Mouse (Mus musculus): ENCODE data around the gene Stac2. TPM values are rescaled to one million over a fixed set of nuclear protein-coding genes. Genes with fewer than 3 reads are reported as not detected.

Stac2 gene
- total RNA-seq, 2 experiments from 2014 or later = 0.13 TPM; not detected in 1

DNA sequence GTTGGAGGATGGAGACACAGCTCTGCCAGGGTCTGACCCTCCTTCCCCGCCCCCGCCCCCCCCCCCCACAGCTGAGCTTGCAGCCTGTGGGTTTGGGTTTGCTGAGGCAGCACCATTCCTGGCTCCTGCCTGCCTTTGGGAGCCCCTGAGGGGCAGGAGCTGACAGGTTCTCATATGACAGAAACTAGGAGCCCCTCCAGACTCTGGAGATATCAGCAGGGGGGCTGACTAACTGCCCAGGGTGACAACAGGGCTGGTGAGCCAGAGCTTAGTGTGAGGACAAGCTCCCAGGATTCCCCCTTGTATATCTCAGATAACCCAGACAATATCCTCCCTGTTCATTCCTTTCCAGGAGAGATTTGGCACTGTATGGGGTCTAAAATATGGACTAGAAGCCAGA is 2.3 kb downstream of the Stac2 start:
- DNase-seq = no peak

DNA sequence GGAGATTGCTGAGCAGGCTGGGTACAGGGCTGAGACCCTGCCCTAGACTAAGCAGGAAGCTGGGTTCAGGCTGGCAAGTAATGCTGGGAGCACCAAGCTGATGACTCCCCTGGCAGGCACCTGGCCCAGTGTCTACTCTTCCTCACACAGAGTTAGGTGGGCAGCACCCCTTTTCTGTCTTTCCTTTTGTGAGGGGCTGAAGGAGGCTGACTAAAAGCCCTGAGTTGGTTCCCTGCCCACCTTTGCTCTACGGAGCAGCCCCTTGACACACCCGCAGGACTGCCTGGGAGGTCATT is 2.8 kb downstream of the Stac2 start:
- DNase-seq = no peak

DNA sequence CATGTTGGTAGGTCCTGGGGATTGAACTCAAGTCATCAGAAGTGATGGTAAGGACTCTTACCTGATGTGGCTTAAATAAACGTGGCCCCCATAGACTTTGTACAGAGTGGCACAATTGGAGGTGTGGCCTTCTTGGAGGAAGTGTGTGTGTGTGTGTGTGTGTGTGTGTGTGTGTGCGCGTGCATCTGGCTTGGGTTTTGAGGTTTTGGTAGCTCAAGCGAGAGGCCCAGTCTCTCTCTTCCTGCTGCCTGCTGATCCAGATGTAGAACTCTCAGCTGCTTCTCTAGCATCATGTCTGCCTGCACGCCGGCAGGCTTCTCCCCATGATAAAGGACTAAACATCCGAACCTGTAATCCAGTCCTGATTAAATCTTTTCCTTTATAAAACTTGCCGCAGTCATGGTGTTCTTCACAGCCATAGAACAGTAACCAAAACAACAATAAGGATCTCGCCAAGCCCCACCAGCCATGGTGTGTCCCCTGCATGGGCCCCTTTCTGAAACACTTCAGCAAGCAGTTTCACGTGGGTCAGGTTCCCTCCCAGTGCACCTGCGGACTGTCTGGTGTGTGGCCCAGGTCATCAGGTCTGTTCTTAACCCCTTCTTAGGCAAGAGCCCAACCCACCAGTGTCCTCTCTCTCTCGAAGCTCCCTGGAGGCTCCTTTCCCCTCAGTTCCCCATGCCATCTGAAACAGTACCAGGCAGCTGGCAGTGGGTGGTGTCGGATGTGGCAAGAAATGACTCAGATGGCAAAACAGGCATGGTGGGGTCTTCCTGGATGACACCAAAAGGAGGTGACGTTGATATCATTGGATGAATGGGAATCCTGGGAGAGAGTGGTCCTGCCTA is 3.4 kb downstream of the Stac2 start:
- no peak for DNase-seq

DNA sequence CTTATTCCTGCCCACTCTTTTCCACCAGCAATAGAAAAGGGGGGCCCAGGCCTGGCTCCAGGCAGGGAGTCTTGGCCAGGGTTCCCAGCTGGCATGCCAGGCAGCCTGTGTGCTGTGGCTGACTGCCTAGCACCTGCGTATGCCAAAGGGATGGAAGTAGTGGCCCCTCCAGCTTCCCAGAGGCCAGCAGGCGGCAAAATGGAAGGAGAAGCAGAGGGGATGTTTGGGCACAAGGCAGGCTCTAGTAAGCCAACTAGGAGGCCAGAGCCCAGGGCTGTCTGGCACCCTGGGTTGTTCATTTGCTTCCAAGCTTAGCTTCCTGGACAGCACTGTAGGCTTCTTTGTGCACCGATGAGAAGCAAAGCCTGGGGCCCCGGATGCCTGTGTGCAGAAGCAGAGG is 5.5 kb downstream of the Stac2 start:
- DNase-seq = no peak

DNA sequence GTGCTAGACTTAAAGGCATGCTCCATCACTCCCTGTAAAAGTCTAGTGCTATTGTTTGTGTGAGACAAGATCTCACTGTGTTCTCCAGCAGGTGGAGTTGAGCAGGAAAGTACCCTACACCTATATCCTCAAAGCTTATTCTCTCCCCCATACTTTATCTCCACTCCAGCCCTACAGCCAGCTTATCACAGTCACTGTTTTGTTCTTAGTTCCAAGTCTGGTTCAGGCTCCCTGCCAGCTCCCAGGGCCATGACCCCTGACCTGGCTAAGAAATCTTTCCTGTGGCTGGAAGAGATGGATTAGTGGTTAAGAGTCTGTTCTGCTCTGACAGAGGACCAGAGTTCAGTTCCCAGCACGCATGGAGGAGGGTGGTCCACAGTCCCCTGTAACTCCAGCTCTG is 6.8 kb downstream of the Stac2 start:
- no peak for DNase-seq

DNA sequence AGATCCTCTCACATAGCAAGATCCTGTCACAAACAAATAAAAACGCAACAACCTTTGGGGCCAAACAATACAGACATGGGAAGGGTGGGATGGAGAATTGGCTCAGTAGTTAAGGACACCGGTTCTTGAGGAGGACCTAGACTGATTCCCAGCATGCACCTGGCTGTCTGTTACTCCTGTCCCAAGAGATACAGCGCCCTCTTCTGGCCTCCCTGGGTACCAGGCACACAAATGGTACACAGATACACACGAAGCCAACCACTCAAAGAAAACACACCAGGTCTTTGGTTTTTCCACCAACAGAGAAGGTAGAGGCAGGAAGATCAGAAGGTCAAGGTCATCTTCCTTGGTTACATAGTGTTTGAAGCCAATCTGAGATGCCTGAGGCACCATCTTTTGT is 7.7 kb downstream of the Stac2 start:
- DNase-seq = no peak

DNA sequence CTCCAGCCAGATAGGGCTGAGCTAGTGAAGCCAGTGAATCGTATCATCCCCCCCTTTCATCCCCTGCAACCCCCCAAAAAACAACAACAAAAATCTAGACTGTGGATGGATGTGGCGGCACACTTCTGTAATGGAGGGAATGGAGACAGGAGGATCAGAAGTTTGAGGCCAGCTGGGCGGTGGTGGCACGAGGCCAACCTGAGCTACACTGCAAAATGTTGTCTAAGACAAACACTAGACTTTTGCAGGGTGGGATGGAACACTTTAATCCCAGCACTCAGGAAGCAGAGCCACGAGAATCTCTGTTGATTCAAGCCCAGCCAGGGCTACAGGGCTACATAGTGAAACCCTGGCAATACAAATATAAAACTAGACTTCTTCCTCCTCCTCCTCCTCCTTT is 9.2 kb downstream of the Stac2 start:
- DNase-seq = no peak

DNA sequence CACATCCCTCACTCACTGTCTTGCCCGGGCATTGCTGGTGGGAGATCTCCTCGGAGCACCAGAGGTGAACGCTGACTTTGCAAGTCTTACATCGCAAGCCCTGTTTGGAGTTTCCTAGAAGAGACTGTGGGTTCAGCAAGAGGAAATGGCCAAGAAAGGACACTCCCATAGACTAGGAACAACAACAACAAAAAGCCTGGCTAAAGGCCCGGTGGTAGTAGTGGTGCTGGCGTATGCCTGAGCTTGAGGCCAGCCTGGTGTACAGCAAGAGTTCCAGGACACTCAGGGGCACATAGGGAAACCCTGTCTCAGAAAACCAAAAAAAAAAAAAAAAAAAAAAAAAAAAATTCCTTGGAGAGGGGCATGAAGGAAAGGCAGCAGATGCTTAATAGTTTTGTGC is 10.5 kb downstream of the Stac2 start:
- no peak for DNase-seq

DNA sequence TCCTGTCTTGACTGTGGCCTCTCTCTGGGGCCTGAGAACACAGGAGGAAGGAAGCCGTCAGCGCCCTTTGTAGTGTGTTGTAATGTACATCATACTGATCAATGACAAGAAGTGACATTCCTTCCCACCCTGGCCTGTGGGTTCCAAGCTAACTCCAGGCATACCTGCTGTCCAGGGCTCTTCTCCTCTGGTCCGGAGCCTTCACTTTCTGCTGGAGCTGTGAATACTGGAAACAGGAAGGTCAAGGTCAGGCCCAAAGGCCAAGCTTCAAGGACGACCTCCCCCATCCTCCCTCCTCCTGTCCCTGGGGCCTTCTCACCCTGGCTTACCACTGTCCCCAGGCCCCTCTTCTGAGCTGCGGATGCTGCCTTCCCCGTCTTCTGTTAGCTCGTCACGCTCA is 12.3 kb downstream of the Stac2 start:
- DNase-seq = no peak

DNA sequence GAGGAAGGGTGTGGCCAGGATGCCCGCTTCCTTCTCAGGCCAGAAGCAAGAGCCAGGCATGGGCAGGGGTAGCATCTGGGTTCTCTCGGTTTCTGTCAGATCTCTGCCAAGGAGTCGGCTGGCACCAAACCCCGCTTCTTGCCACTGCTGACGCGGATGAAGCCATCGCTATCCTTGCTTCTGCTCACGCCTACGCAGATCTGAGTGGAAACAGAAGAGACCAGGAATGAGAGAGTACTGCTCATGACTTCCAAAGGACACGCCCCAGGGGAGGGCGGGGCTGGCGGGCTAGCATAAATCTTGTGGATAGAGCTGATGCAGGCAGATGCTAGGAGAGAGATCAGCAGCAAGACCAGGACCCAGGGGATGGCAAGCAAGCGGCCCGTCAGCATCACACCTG is 15.4 kb downstream of the Stac2 start:
- no peak for DNase-seq

DNA sequence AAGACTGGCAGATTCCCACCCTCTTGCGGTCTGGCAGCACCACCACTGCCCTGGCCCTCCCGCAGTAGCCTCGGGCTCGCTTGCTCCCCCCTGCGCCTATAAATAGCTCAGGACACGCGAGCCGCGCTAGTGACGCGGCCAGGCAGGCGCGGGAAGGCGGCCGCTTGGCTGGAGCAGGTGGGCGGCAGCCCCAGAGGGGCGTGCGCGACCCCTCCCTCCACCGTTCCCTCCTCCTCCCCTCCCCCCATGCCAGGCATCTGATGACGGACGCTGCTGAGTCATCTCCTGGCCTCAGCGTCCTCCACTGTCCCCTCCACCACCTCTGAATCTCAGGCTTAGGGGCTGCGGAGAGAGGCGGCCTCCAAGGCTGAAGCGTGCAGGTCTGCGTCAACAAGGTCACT is 17.3 kb downstream of the Stac2 start:
- peak; percentile 49 for DNase-seq

DNA sequence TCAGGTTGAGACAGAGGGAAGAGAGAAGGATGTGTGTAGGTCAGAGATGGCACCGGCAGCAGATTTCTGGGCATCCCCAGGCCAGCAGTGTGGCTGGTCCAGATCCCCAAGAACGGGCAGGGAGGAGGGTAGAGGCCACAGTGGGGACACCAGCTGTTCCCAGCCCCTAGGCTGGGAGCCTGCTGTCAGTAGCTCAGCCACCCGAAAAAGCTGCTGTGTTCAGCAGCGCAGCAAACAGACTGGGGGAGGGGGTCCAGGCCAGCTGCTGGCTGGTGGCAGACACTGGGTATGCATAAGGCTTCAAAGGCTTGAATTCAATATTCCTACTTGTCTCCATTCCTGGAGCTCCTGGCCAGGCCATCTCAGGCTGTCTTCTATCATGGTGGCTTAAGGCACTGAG is 18.4 kb downstream of the Stac2 start:
- no peak for DNase-seq

DNA sequence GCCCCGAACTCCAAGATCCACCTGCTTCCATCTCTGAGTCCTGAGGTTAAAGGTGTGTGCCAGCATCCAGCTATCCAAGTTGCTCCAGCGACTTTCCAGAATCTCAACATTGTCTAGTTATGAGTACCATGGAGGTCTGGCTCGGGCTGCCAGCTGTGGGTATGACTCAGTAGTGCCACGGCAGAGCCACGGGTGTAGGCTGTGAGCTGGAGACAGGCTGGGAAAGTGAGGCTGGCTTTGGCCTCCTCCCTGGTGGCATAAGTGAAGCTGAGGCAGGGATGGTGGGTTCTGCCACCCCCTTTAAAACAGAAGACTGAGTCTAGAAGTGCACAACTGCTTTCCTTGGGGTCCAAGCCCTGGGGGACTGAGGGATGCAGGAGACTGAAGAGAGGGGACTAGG is 19.2 kb downstream of the Stac2 start:
- no peak for DNase-seq

DNA sequence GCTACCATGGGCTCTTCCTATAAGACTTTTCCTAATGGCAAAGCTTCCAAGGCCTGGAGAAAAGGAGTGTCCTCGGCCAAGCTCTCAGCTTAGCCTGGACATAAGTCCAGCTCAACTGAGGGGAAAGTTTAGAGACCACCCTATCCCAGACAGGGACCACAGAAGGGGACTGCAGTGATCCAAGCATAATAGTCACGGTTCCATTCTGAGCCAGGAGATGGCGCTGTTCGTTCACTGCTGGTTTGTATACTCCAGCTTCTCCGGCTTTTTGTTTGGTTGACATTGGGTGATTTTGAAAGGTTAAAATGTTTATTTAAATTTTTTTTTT is 21.9 kb downstream of the Stac2 start:
- no peak for DNase-seq

DNA sequence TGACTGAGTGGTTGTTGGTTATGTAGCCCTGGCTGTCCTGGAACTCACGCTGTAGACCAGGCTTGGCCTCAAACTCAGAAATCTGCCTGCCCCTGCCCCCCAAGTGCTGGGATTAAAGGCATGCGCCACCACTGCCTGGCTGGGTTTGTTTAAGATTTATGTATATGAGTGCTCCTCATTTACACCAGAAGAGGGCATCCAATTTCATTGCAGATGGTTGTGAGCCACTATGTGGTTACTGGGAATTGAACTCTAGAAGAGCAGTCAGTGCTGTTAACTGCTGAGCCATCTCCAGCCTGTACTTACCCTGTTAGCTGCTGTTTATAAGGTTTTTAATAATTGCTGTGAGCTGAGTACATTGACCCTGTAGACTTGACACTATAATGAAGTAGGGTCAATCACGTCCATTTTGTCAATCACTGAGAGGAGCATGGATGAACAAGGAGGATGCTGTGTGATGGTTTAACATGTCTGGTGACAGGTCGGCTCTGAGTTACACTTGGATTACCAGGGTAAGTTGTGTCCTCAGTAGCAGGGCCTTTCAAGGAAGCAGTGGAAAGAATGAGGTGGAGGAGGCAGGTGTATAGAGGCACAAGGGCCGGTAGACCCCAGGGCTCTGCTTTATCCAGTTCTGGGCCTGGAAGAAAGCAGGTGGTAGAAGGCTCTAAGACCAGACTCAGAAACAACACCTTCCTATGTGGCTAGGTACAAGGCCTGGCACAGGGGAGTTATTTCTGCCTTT is 22.4 kb downstream of the Stac2 start:
- DNase-seq = no peak

DNA sequence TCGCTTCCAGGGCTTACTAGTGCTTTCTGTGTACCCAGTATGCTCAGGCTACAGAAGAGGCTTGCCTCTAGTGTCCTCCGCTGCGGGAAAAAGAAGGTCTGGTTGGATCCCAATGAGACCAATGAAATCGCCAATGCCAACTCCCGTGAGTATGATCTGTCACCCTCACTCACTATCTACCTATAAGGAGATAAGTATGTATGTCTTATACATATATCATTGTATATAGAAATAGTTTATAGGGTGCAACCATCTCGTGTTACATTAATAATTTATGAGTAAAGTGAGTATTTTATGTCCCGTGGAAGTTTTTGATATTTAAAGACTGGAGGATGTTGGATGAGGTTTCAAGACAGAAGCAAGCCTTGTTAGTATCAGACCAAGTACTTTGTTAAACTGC is 25.5 kb downstream of the Stac2 start:
- DNase-seq = no peak

DNA sequence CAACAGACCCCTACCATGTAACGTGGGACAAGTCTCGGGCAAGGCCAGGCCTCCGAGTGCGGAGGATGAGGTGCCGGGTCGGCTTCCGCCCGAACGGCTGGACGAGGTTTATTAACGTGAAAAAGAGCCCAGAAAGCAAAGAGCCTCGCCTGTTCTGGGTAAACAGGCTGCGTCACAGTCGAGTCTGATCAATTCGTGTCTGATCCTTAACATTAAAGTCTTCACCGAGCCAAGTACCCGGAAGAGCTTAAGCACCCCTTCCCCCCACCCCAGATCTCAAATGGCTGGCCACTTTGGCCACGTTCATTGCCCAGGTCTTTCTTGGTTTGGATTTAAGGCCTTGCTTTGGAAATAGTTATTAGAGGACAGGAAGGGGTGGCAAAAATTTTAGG is 26.0 kb downstream of the Stac2 start:
- DNase-seq = no peak

DNA sequence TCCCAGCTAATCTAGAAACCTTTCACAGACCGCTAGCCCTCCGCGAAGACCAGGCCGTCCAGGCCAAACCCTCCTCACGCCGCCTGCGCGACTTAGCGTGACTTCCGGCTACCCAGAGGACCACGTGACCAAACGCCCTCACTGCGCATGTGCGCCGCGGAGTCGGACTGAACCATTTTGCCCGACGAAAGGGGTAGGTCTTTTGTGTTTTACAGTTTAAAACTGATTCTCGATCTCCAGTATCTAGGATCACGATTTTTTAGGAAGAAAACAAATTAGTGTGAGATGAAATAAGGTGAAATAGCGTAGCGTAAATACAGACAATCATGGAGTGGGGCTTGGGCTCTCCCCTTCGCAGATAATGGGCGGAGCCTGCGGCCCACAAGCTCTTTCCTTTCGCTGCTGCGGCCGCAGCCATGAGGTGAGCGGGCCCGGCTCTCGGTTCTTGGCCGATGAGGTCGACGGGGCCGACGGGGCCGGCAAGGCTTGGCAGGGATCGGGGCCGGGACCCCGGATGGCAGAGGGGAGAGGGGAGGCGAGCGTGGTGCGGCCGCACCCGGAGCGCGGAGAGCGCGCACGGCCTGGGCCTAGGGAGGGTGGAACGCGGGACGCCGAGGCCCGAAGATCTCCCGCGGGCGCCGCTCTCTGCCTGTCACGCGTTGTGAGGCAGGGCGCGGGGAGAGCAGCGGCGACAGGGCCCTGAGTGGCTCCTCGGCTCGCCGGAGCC is 26.5 kb downstream of the Stac2 start, which contains the start of gene Rpl19:
Rpl19 (plus strand) TSS at position 141 of the 727 bp plus-strand sequence.
- DNase-seq = peak; percentile 84

DNA sequence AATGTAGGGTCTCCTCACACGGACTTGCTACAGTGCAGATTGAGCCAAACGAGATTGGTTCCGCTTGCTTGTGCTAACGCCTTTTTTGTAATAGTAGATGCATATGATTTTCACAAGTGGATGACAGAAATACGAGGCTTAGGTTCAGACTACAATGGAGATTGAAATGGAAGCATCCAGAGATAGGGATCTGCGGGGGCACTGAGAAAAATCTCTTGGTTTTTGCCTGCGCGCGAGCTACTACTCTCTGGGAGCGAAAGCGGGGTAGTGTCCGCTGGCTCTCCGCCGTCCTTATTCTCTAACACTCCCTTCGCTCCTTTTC is 27.1 kb downstream of the Stac2 start:
- no peak for DNase-seq

DNA sequence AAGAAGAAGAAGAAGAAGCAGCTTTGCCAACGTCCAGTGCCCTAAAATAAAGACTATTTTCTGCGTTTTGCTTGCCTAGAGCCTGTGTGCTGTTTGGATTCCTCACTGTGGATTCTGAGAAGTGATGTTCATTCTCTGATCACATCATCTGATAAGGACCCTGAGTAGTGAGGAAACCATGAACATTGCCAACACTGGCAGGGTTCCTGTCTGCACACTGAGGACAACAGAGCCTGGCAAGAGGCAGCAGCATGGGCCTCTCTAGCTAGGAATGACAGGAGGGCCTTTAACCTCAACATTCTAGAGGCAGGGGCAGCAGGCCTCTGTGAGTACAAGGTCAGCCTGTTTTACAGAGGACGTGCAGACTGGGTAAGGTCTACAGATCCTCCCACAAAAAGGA is 28.7 kb downstream of the Stac2 start:
- no peak for DNase-seq

DNA sequence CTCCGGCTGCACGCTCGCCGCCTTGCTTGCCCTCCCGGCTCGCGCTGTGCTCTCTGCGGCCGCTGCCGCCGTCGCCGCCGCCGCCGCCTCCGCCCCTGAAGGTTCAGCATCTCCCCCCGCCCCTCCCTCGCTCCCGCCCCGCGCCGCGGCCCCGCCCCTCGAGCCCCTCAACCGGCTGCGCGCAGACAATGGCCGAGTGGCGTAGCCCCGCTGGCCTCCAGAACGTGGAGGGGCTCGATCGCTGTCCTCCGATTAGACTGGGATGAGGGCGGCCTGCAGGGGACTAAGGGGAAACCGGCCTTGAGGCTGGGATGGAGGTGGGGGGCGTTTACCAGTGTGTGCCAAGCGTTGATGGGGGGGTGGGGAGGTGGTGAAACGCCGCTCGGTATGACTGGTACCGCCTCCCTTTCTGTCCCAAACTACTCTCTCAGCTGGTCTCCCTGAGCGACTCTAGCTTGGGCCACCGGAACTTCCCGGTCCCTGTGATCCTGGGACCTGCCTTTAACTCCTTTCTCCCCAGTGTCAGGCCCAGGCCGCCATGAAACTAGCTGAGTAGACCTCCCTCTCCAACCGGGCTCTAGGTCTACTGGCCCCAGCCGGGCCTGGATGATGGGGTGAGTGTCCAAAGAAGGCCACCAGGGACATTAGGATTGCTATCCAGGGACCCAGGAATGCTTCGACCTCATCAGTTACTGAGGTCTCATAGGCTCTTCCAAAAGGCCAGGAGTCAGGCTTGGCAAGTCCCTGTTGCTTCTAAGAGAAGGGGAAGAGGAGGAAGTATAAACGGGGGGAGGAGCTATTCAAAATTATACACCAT is 30.5 kb downstream of the Stac2 start, which contains the start of gene Cacnb1:
Cacnb1 (minus strand) TSS at position 480 of the 817 bp plus-strand sequence.
- peak; percentile 69 for DNase-seq

DNA sequence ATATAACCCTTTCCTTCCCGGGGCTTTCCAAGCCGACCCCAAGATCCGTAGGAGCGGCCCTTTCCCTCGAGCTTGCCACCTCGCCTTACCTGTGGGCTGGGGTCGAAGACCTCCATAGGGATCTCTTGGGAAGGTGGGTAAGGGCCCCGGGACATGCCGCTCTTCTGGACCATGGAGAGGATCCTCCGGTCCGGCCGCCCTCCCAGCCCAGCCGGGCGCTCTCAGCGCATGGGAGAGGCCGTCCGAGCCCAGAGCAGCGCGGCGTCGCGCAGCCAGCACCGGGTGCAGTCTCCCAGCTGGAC is 31.1 kb downstream of the Stac2 start:
- DNase-seq = no peak

All from gastrocnemius, postnatal 25 days (tissue).